Mouse (Mus musculus) limb, embryonic 14.5 days (tissue): ENCODE measurements around the gene Ybx3. TPM values are rescaled to one million over a fixed set of nuclear protein-coding genes. Genes with fewer than 3 reads are reported as not detected.

Experiments used
- ATAC-seq: fragments of 200-750 bp; cut with Nextera tagmentation; 2 replicates; pipeline ENCODE4 v1.8.0; 2017; ENCODE audit warnings: low read depth, moderate number of reproducible peaks, moderate TSS enrichment; ENCODE audit not compliant: low FRiP score
- DNase-seq: peaks from one replicate; pipeline ENCODE4 v3.0.0-alpha.2; 2015; ENCODE audit warnings: low spot score
- H3K27ac ChIP-seq: fragments of 300-500 bp; sonication (generic); replicated peaks from 2 replicates; pipeline ENCODE4 v1.5.1; 2014; ENCODE audit warnings: low read depth, mild to moderate bottlenecking, low read length, moderate library complexity, mixed read lengths
- H3K27me3 ChIP-seq: fragments of 300-500 bp; sonication (generic); 2 replicates; pipeline ENCODE4 v1.6.1; 2014; ENCODE audit warnings: low read length, mixed read lengths; ENCODE audit not compliant: control insufficient read depth, insufficient read depth
- H3K36me3 ChIP-seq: fragments of 300-500 bp; sonication (generic); 2 replicates; pipeline ENCODE4 v1.6.1; 2014; ENCODE audit warnings: mild to moderate bottlenecking, low read length, moderate library complexity, mixed read lengths; ENCODE audit not compliant: control insufficient read depth, insufficient read depth
- H3K4me1 ChIP-seq: fragments of 300-500 bp; sonication (generic); 2 replicates; pipeline ENCODE4 v1.6.1; 2014; ENCODE audit warnings: antibody characterized with exemption, low read length, mixed read lengths; ENCODE audit not compliant: control insufficient read depth, insufficient read depth
- H3K4me2 ChIP-seq: fragments of 300-500 bp; sonication (generic); replicated peaks from 2 replicates; pipeline ENCODE4 v1.6.1; 2014; ENCODE audit warnings: low read depth, mild to moderate bottlenecking, low read length, moderate library complexity; ENCODE audit not compliant: severe bottlenecking
- H3K4me3 ChIP-seq: fragments of 300-500 bp; sonication (generic); replicated peaks from 2 replicates; pipeline ENCODE4 v1.5.1; 2014; ENCODE audit warnings: low read length
- H3K9ac ChIP-seq: fragments of 300-500 bp; sonication (generic); 2 replicates; pipeline ENCODE4 v1.6.1; 2014; ENCODE audit warnings: mild to moderate bottlenecking, low read depth, low read length, moderate library complexity; ENCODE audit not compliant: severe bottlenecking
- H3K9me3 ChIP-seq: fragments of 300-500 bp; sonication (generic); 2 replicates; pipeline ENCODE4 v1.6.1; 2016; ENCODE audit warnings: low read length; ENCODE audit not compliant: control insufficient read depth
- POLR2A ChIP-seq: fragments of 200-500 bp; IDR thresholded peaks from 2 replicates; pipeline ENCODE4 v1.8.0; 2012; ENCODE audit warnings: inconsistent platforms, mild to moderate bottlenecking, moderate library complexity, borderline replicate concordance; ENCODE audit not compliant: insufficient read depth, insufficient read length; ENCODE audit errors: extremely low read depth
- WGBS: fragments of 180-500 bp; shearing (Covaris S2); extraction: QIAGEN DNeasy Blood & Tissue Kit; methylation state at CpG from one replicate; pipeline ENCODE4 v1.1.7; 2014; 5-methylcytosine and 5-hydroxymethylcytosine counted together
- polyA plus RNA-seq, 2 experiments: library from polyadenylated mRNA; depleted of rRNA in 1 of 2; stranded (reverse) in 1 of 2; unstranded in 1 of 2; fragments of >200 nt; fragmentation: Nextera tagmentation in 1 of 2; extraction: Ambion mirVana in 1 of 2; gene quantifications; 2 replicates each; pipeline versions ENCODE4 v1.2.1 to v1.2.3; 2012 to 2014

Gene Ybx3
- polyA plus RNA-seq, 2 experiments: 77.9 to 219 TPM

GRCm38 (mm10) chr6:131362987-131363765 is 25.1 kb downstream of the Ybx3 start:
- DNase-seq (no peak), ATAC-seq (no peak)
- Histone ChIP-seq H3K4me3 (no peak overlapping the region), H3K27ac (no peak overlapping the region), H3K4me2 (no peak overlapping the region), H3K9ac (no peak overlapping the region), H3K36me3 (peaks cover 44% of the 10 kb centered on the region), H3K9me3 (no peaks in the 10 kb centered on the region), H3K4me1 (no peaks in the 10 kb centered on the region), H3K27me3 (no peaks in the 10 kb centered on the region)
- 81% methylated on average over 7 of the region's 7 CpGs for WGBS
- no peak for TF ChIP-seq POLR2A

- no peak for ATAC-seq
- no peak for TF ChIP-seq POLR2A
Observed at GRCm38 (mm10) chr6:131360693-131361092, 27.6 kb downstream of the Ybx3 start.

GRCm38 (mm10) chr6:131359543-131359942 is 28.7 kb downstream of the Ybx3 start:
- DNase-seq: no peak
- H3K4me3 ChIP-seq: no peak overlapping the region
- no peak for TF ChIP-seq POLR2A
- H3K36me3 ChIP-seq: peaks cover 12% of the 10 kb centered on the region
- H3K4me2 ChIP-seq: no peak overlapping the region
- ATAC-seq: no peak
- H3K27me3 ChIP-seq: no peaks in the 10 kb centered on the region
- no peak overlapping the region for H3K9ac ChIP-seq
- no peaks in the 10 kb centered on the region for H3K4me1 ChIP-seq
- no peaks in the 10 kb centered on the region for H3K9me3 ChIP-seq
- WGBS: 80% methylated on average over 2 of the region's 2 CpGs
- H3K27ac ChIP-seq: no peak overlapping the region

More at GRCm38 (mm10) chr6:131360693-131361092, 27.6 kb downstream of the Ybx3 start:
- no peak overlapping the region for H3K4me3 ChIP-seq
- no peak overlapping the region for H3K4me2 ChIP-seq
- no peak for DNase-seq
- no peak overlapping the region for H3K27ac ChIP-seq
- no peaks in the 10 kb centered on the region for H3K4me1 ChIP-seq
- WGBS: 69% methylated on average over 5 of the region's 5 CpGs
- no peaks in the 10 kb centered on the region for H3K27me3 ChIP-seq
- H3K36me3 ChIP-seq: peaks cover 22% of the 10 kb centered on the region
- no peak overlapping the region for H3K9ac ChIP-seq
- no peaks in the 10 kb centered on the region for H3K9me3 ChIP-seq

- Histone ChIP-seq H3K4me3 (no peak overlapping the region), H3K9me3 (no peaks in the 10 kb centered on the region), H3K4me2 (no peak overlapping the region), H3K36me3 (no peaks in the 10 kb centered on the region), H3K27me3 (no peaks in the 10 kb centered on the region), H3K27ac (no peak overlapping the region), H3K4me1 (no peaks in the 10 kb centered on the region), H3K9ac (no peak overlapping the region)
- TF ChIP-seq POLR2A: no peak
- no peak for ATAC-seq
- WGBS: 16% methylated on average over 4 of the region's 4 CpGs
- DNase-seq: no peak
Observed at GRCm38 (mm10) chr6:131354913-131355312, 33.4 kb downstream of the Ybx3 start.

- H3K4me3 ChIP-seq: peak within 1 kb of the TSS; percentile 30
- H3K27ac ChIP-seq: no peak within 1 kb of the TSS
- peak within 1 kb of the TSS; percentile 50 for H3K4me2 ChIP-seq
- TF ChIP-seq POLR2A: no peak
- peak within 1 kb of the TSS; percentile 44 for H3K9ac ChIP-seq
- no peaks in the 10 kb centered on the region for H3K4me1 ChIP-seq
- WGBS: under 1% methylated on average over 16 of the region's 16 CpGs
- DNase-seq (peak; percentile 91), ATAC-seq (peak; percentile 89)
- no peaks in the 10 kb centered on the region for H3K27me3 ChIP-seq
- H3K9me3 ChIP-seq: no peaks in the 10 kb centered on the region
- H3K36me3 ChIP-seq: no peaks in the 10 kb centered on the region
Observed at GRCm38 (mm10) chr6:131353352-131353919, 34.8 kb downstream of the Ybx3 start, which contains the start of gene Styk1. Gene Styk1 (minus strand): TSS chr6:131353597.
